ENCODE assay signal across 7 mouse cellular contexts in the genomic region with DNA sequence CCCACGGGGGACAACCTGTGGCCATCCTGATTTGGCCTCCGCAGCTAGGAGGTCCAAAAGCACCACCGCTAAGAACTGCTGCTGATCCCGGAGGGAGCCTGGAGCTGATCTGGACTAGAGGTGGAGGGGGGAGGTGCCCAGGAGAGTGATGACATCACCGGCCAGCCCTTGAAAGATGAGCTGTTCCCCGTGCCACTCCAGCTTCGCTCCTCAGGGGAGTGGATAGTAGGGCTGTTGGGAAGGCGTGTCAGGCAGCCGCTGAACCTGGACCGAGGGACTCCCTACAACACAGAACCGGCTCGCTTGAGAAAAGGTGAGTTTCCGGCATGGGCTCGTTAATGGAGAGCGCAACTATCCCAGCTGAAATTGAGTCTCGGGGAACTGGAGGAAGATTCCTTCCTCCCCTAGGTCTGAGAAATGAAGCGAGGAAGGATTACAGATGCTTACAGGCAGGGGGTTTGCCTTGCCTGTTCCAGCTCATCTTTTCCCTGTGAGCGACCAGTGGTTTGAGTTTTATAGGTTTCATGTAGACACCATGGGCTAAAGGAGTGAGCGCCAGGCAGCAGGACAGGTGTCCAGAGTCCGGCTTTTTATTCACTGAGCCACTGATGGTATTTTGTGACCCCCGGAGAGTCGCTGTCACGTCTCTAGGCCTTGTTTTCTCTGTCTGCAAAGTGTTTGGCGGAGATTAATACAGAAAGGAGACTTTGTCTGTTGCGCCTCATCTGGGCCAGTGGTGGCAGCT. TPM values are rescaled to one million over a fixed set of nuclear protein-coding genes. Genes with fewer than 3 reads are reported as not detected.
DNase-seq lines count a peak whose midpoint lies in the region; ATAC-seq lines count a peak whose summit lies in the region.

Gene Bdkrb2, plus strand, starts transcription at position 291 of the 745 bp plus-strand sequence.

- H3K4me2 ChIP-seq in kidney, embryonic 14.5 days (replicated peaks; ENCODE audit: low read depth, low read length), result peak within 1 kb of the TSS; percentile 57

- peak; percentile 85 for ATAC-seq in kidney, embryonic 14.5 days (ENCODE audit: low FRiP score, low TSS enrichment)

- peak within 1 kb of the TSS; percentile 28 for H3K4me3 ChIP-seq in kidney, embryonic 14.5 days (ENCODE audit: low read length)

- H3K4me1 ChIP-seq in kidney, embryonic 14.5 days (ENCODE audit: control insufficient read depth, insufficient read depth, low read length), result peaks cover 13% of the 10 kb centered on the region; the same call in 1 of the 2 replicates

- no peaks in the 10 kb centered on the region for H3K36me3 ChIP-seq in kidney, embryonic 14.5 days (ENCODE audit: control insufficient read depth, insufficient read depth, low read length)

- peak within 1 kb of the TSS; percentile 44 for H3K9ac ChIP-seq in kidney, embryonic 14.5 days (ENCODE audit: low read depth, low read length)

- peak; percentile 70 for DNase-seq in ES-CJ7 (ENCODE audit: low read depth, low spot score)
- DNase-seq in adrenal gland, adult 18-20 months (ENCODE audit: low spot score in 2 of 2), result peak; percentile 51 to 67
- DNase-seq in forelimb bud, embryonic 11.5 days (ENCODE audit: low read depth, low spot score), result peak; percentile 41
- peak; percentile 64 to 65 for DNase-seq in lung, postnatal 4 days
- DNase-seq in testis, postnatal 14 days (ENCODE audit: low spot score), result peak; percentile 27
- no peak for DNase-seq in right cerebral cortex, postnatal 14 days

- 4% methylated on average over 25 of the region's 25 CpGs for WGBS in kidney, embryonic 14.5 days

- H3K9me3 ChIP-seq in kidney, embryonic 14.5 days (ENCODE audit: control insufficient read depth, low read length), result peaks cover 6% of the 10 kb centered on the region; the same call in 1 of the 2 replicates

- no peak within 1 kb of the TSS for H3K27ac ChIP-seq in kidney, embryonic 14.5 days (ENCODE audit: low read depth, low read length)

- H3K27me3 ChIP-seq in kidney, embryonic 14.5 days (ENCODE audit: control insufficient read depth, insufficient read depth, low read length), result peaks cover 20% of the 10 kb centered on the region

RNA-seq across cellular contexts. Expression of gene Bdkrb2, which starts in this region (rescaled TPM):
- total RNA-seq in adrenal gland, adult 18-20 months (2021), result 10 to 100 TPM; 11.7 to 14.9 TPM
- 0.12 and 0.14 TPM in 2 replicates for polyA plus RNA-seq in kidney, embryonic 14.5 days (2014; fragmentation: Nextera tagmentation; extraction: Ambion mirVana)

Comparison
In these comparisons a context has a peak if more than half of its experiments do, and no peak if none do; other contexts are left out.
1. Peak in ATAC-seq, H3K4me3 ChIP-seq, H3K9ac ChIP-seq and H3K4me2 ChIP-seq in kidney, embryonic 14.5 days; RNA of the gene not detected or under 1 TPM.